Mouse (Mus musculus) small intestine, adult 2 months (tissue): ENCODE results near the gene Gnptab. TPM values are rescaled to one million over a fixed set of nuclear protein-coding genes. Genes with fewer than 3 reads are reported as not detected.

Experiments
- H3K27ac ChIP-seq: fragments of 200-500 bp; 2 replicates; pipeline ENCODE4 v1.5.1; 2012; ENCODE audit warnings: low read depth, low read length, control low read depth, inconsistent platforms; ENCODE audit not compliant: insufficient read depth
- H3K27me3 ChIP-seq: fragments of 200-500 bp; 2 replicates; pipeline ENCODE4 v1.6.1; 2012; ENCODE audit warnings: mild to moderate bottlenecking, moderate library complexity, low read length, inconsistent platforms; ENCODE audit not compliant: control insufficient read depth, insufficient read depth
- H3K36me3 ChIP-seq: fragments of 200-500 bp; 2 replicates; pipeline ENCODE4 v1.6.1; 2012; ENCODE audit warnings: mild to moderate bottlenecking, low read length, control low read depth, inconsistent platforms; ENCODE audit not compliant: control insufficient read depth, insufficient read depth
- H3K4me1 ChIP-seq: fragments of 200-500 bp; 2 replicates; pipeline ENCODE4 v1.6.1; 2012; ENCODE audit warnings: low read length, inconsistent platforms, mixed read lengths; ENCODE audit not compliant: control insufficient read depth, insufficient read depth, insufficient read length
- H3K4me3 ChIP-seq: fragments of 200-500 bp; 2 replicates; pipeline ENCODE4 v1.5.1; 2012; ENCODE audit warnings: low read depth, mild to moderate bottlenecking, control low read depth, inconsistent platforms, low read length, moderate library complexity
- CTCF ChIP-seq: fragments of 200-500 bp; IDR thresholded peaks from 2 replicates; pipeline ENCODE4 v1.5.1; 2012; ENCODE audit warnings: low read depth, mild to moderate bottlenecking, control low read depth, inconsistent platforms, low read length, moderate library complexity, mixed read lengths; ENCODE audit not compliant: insufficient replicate concordance, insufficient read length; ENCODE audit errors: extremely low read depth
- POLR2A ChIP-seq: fragments of 200-500 bp; IDR thresholded peaks from 2 replicates; pipeline ENCODE4 v1.6.1; 2012; ENCODE audit warnings: low read depth, mild to moderate bottlenecking, control low read depth, inconsistent platforms, low read length, moderate library complexity
- WGBS: fragments of 180-500 bp; shearing (Covaris S2); methylation state at CpG from one replicate; pipeline ENCODE4 v1.1.7; 2018; 5-methylcytosine and 5-hydroxymethylcytosine counted together
- polyA plus RNA-seq: library from polyadenylated mRNA; depleted of rRNA; stranded (reverse); fragments of >200 nt; gene quantifications from 2 replicates; pipeline ENCODE4 v1.2.3, GENCODE M21; 2012

The Gnptab gene
- polyA plus RNA-seq, 1 experiment, result 6.1 TPM

DNA sequence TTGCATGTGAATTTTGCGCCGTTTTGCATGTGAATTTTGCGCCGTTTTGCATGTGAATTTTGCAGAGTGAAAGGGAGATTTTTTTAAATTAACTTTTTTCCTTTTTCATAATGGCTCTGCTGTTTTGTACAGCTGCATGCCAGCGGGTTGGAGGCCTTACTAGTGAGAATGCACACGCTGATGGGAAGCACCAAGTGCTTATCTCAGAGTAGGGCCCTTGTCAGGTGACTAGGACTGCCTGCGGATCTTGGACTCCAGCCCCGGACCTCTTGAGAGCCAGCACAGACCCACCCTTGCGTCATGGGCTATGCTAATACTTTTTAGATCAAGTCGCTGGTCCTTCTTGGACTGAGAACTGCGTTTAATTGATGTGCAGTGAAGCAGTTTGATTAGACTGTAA lies 1.1 kb downstream of the Gnptab start:
- no peaks in the 10 kb centered on the region for H3K36me3 ChIP-seq
- peak overlapping the region; percentile 56 for H3K27ac ChIP-seq
- TF ChIP-seq POLR2A (no peak), CTCF (no peak)
- H3K27me3 ChIP-seq, result no peaks in the 10 kb centered on the region
- peak overlapping the region; percentile 88 for H3K4me3 ChIP-seq
- 1% methylated on average over 11 of the region's 11 CpGs for WGBS
- H3K4me1 ChIP-seq, result peaks cover 7% of the 10 kb centered on the region

DNA sequence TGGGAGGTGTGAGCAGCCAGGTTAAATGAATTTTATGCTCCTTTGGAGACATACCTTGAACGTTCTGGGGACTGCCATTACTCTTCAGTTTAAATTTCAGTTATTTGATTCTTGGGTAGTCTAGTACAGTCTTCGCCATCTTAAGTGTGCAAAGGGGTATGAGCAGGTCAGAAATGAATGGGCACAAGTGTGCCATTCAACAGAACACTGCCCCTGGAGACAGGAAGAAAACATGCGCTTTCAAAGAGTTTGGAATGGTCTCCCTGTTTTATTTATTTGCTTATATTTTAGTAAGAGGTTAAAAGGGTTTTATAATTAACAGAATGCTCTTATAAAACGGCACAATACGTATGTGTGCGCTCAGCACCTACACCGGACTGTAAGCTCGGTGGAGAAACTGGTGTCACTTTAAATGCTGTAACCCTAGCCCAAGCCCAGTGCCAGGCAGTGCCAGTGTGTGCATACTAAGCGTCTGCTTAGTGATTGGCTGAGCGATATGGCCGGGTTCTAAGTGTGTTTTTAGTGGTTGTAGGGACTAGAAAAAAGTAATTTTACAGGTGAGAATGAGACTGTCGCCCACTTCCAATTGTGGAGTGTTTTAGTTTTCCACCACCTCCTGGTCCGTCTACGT lies 1.6 kb downstream of the Gnptab start:
- WGBS, result 28% methylated on average over 14 of the region's 14 CpGs
- H3K27ac ChIP-seq, result peak overlapping the region; percentile 56
- no peak overlapping the region for H3K4me3 ChIP-seq

DNA sequence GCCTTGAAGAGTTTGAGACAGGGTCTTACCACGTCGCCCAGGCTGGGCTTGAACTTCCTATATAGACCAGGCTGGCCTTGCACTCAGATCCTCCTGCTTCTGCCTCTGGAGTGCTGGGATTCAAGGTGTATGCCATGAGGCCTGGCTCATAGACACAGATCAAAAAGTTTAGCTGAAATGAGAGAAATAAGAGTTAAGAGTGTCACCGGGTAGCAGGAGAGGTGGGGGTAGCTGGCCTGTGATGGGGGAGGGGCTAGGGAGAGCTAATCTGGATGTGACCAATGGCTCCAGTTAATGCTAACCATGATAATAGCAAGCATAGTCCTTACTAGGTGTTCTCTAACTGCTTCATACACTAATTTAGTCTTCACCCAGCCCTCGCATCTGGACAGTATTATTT lies 2.4 kb downstream of the Gnptab start:
- Histone ChIP-seq H3K36me3 (no peaks in the 10 kb centered on the region), H3K4me1 (peaks cover 7% of the 10 kb centered on the region), H3K27ac (no peak overlapping the region), H3K4me3 (no peak overlapping the region), H3K27me3 (no peaks in the 10 kb centered on the region)
- 79% methylated on average over 4 of the region's 4 CpGs for WGBS
- TF ChIP-seq CTCF (no peak), POLR2A (no peak)

More for the DNA sequence above, 1.6 kb downstream of the Gnptab start:
- H3K27me3 ChIP-seq, result no peaks in the 10 kb centered on the region
- H3K36me3 ChIP-seq, result no peaks in the 10 kb centered on the region
- H3K4me1 ChIP-seq, result peaks cover 7% of the 10 kb centered on the region
- TF ChIP-seq POLR2A, result no peak
- no peak for TF ChIP-seq CTCF

DNA sequence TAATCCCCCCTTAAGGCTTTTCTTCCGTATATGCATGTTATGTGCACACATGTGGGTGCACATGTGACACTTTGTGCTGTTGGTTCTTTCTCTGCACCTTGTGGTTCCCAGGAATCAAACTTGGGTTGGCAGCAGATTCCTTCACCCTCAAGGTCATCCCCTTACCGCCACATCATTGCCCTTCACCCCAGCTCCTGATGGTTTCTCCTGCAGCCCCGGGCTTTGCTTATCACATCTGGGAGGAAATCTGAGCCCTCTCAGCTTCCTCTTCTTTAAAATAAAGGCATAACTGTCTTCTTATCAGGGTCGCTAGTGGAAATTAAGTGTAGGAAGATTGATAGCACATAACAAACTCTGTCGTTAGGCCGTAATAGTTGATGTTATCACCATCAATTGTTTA lies 3.1 kb downstream of the Gnptab start:
- H3K4me1 ChIP-seq, result peaks cover 7% of the 10 kb centered on the region
- no peak for TF ChIP-seq POLR2A
- TF ChIP-seq CTCF, result no peak
- H3K27ac ChIP-seq, result no peak overlapping the region
- H3K36me3 ChIP-seq, result no peaks in the 10 kb centered on the region
- no peaks in the 10 kb centered on the region for H3K27me3 ChIP-seq
- WGBS, result 29% methylated on average over 6 of the region's 6 CpGs
- no peak overlapping the region for H3K4me3 ChIP-seq

DNA sequence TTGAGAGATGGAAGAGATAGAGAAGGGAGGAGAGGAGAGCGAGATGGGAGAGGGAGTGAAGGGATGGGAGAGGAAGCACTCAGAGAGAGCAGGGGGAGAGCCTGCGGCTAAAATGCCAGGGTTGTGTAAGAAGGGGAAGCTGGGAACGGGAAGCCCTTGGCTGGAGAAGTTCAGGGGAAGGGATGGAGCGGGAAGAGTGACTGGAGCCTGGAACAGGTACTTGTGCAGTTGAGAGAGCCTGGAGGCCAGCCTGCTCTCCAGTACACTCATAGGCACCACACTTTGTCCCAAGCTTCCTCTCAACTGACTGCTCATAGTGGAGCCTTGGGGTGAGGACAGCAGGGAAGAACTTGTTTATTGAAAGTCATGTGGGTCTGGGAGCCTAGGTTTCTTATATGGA lies 4.5 kb downstream of the Gnptab start:
- TF ChIP-seq CTCF (no peak), POLR2A (0 out of 2 replicates have a peak, but pooled peaks have one; percentile 24)
- no peaks in the 10 kb centered on the region for H3K36me3 ChIP-seq
- H3K27ac ChIP-seq, result no peak overlapping the region
- no peak overlapping the region for H3K4me3 ChIP-seq
- 83% methylated on average over 4 of the region's 4 CpGs for WGBS
- H3K4me1 ChIP-seq, result peaks cover 7% of the 10 kb centered on the region
- H3K27me3 ChIP-seq, result no peaks in the 10 kb centered on the region

DNA sequence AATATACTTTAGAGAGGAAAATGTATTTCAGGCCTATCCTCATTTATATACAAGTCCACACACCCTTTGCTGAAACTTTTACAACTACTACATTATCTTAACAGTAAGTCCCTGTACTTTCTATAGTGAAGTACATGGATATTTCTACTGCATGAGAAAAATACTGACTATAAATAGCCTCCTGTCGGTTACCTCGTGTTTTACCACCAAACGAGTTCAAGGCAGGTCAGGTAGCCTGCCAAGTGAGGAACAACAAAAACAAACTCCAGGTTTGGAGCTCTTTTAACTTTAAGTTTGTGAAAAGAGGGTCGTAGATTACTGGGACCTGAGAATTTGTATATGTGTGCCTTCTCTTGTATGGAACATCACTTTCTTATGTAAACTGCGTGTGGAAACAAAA lies 5.1 kb downstream of the Gnptab start:
- H3K27ac ChIP-seq, result no peak overlapping the region
- no peak for TF ChIP-seq CTCF
- no peak for TF ChIP-seq POLR2A
- no peak overlapping the region for H3K4me3 ChIP-seq
- peaks cover 9% of the 10 kb centered on the region for H3K4me1 ChIP-seq
- no peaks in the 10 kb centered on the region for H3K36me3 ChIP-seq
- no peaks in the 10 kb centered on the region for H3K27me3 ChIP-seq
- 24% methylated on average over 5 of the region's 5 CpGs for WGBS

DNA sequence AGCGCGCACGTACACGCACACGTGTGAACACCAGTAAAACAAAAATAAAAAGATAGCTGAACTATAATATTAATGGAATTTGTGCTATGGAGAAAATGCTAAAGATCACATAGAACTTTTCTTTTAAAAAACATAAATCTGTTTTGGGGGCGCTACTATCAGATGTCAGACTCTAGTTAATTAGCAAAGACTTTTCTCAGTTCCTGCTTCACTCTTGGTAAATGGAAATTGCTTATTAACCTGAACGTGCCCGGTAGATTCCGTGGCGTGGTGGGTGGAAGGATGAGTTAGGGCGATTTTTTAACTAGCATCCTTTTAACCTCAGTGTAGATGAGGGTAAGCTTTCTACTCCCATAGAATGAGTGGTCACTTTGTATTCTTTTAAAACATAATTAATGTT lies 6.4 kb downstream of the Gnptab start:
- no peak for TF ChIP-seq CTCF
- no peak for TF ChIP-seq POLR2A
- H3K4me3 ChIP-seq, result no peak overlapping the region
- no peaks in the 10 kb centered on the region for H3K36me3 ChIP-seq
- H3K27me3 ChIP-seq, result no peaks in the 10 kb centered on the region
- H3K4me1 ChIP-seq, result peaks cover 17% of the 10 kb centered on the region
- WGBS, result 86% methylated on average over 11 of the region's 11 CpGs
- H3K27ac ChIP-seq, result no peak overlapping the region

DNA sequence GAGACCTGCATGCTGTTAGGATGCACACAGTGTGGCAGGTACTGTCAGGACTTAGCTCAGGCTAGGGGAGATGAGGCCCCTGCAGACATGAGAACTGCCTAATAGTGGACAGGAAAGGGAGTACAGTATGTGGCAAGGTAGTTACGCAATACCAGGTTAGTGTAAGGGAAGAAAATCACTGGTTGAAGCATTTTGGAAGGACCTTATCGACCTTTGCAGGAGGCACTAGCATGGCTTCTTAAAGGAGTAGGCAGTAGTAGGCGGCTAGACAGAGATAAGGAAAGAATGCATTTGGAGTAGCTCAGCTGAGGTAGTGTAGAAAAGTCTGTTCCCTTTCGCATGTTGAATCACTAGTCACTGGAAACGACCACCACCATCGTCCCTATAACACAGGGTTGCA lies 6.8 kb downstream of the Gnptab start:
- H3K27me3 ChIP-seq, result no peaks in the 10 kb centered on the region
- TF ChIP-seq CTCF (no peak), POLR2A (no peak)
- WGBS, result 58% methylated on average over 6 of the region's 6 CpGs
- peaks cover 15% of the 10 kb centered on the region for H3K4me1 ChIP-seq
- no peak overlapping the region for H3K4me3 ChIP-seq
- H3K27ac ChIP-seq, result no peak overlapping the region
- H3K36me3 ChIP-seq, result no peaks in the 10 kb centered on the region
